Mouse (Mus musculus): Measurements from ENCODE around the gene Rxfp4.

DNA sequence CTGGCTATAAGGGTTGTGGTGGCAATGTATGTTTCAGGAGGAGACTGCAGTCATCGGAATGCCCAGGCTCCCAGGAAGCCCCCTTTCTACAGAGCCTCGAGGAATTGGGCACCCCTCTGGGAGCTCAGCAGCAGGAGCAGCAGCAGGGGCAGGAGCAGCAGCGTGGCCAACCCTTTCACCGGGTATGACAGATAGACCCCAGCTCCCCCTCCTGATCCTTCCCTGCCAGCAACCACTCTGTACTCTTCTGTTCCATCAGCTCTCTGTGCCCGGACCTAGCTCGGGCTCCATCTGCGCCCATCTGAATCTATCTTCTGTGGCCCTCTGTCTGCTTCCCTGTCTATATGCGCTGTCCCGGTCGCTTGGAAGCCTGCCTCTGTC, 45.2 kb downstream of the Rxfp4 start:
- TF ChIP-seq CTCF (IDR thresholded peaks at IDR 0.05; ENCODE audit: borderline replicate concordance, insufficient read depth, low read length) (no peak), POLR2A (IDR thresholded peaks at IDR 0.05; ENCODE audit: low read depth, low read length) (no peak)

Measured in embryonic fibroblast, embryonic 13.5 days (primary cell).